Mouse (Mus musculus) E14TG2a.4 (cell line): ENCODE results near the gene Lkaaear1.

Experiments
- H3K27me3 ChIP-seq: 2 replicates; pipeline ENCODE4 v1.6.1; 2014; ENCODE audit warnings: low read length, control low read depth; ENCODE audit not compliant: insufficient read depth
- H3K36me3 ChIP-seq: 2 replicates; pipeline ENCODE4 v1.6.1; 2014; ENCODE audit warnings: low read length, control low read depth; ENCODE audit not compliant: insufficient read depth
- H3K4me1 ChIP-seq: replicated peaks from 2 replicates; pipeline ENCODE4 v1.6.1; 2014; ENCODE audit warnings: low read depth, low read length, control low read depth
- H3K4me3 ChIP-seq: replicated peaks from 2 replicates; pipeline ENCODE4 v1.5.1; 2014; ENCODE audit warnings: mild to moderate bottlenecking, low read length
- H3K9me3 ChIP-seq: 2 replicates; pipeline ENCODE4 v1.6.1; 2014; ENCODE audit warnings: low read length, control low read depth
- CTCF ChIP-seq: conservative IDR thresholded peaks from 2 replicates; pipeline ENCODE4 v1.5.1; 2014; ENCODE audit warnings: low read length
- NANOG ChIP-seq: IDR thresholded peaks from 2 replicates; pipeline ENCODE4 v1.6.1; 2014; ENCODE audit warnings: borderline replicate concordance, low read length, mixed read lengths
- POU5F1 ChIP-seq: IDR thresholded peaks from 2 replicates; pipeline ENCODE4 v1.6.1; 2014; ENCODE audit warnings: low read length, borderline replicate concordance

Lkaaear1 gene

GRCm38 (mm10) chr2:181678780-181679179 is 19.5 kb downstream of the Lkaaear1 start:
- Histone ChIP-seq H3K27me3 (peaks cover 45% of the 10 kb centered on the region), H3K4me1 (peaks cover 66% of the 10 kb centered on the region), H3K36me3 (no peaks in the 10 kb centered on the region), H3K4me3 (no peak overlapping the region), H3K9me3 (no peaks in the 10 kb centered on the region)
- TF ChIP-seq CTCF (peak; percentile 86), NANOG (no peak)

- TF ChIP-seq POU5F1 = no peak
- TF ChIP-seq CTCF = no peak
- no peak for TF ChIP-seq NANOG
- Histone ChIP-seq H3K36me3 (no peaks in the 10 kb centered on the region), H3K4me1 (peaks cover 74% of the 10 kb centered on the region), H3K4me3 (no peak overlapping the region), H3K9me3 (no peaks in the 10 kb centered on the region), H3K27me3 (peaks cover 47% of the 10 kb centered on the region)
Observed at GRCm38 (mm10) chr2:181677755-181678098, 20.5 kb downstream of the Lkaaear1 start.

- Histone ChIP-seq H3K4me3 (peak overlapping the region; percentile 30), H3K27me3 (peaks cover 47% of the 10 kb centered on the region), H3K36me3 (no peaks in the 10 kb centered on the region), H3K9me3 (no peaks in the 10 kb centered on the region), H3K4me1 (peaks cover 74% of the 10 kb centered on the region)
- no peak for TF ChIP-seq NANOG
- no peak for TF ChIP-seq POU5F1
- TF ChIP-seq CTCF = no peak; the same call in 1 of the 2 replicates
Observed at GRCm38 (mm10) chr2:181677096-181677754, 21.0 kb downstream of the Lkaaear1 start.

GRCm38 (mm10) chr2:181676424-181676823 is 21.8 kb downstream of the Lkaaear1 start:
- peaks cover 81% of the 10 kb centered on the region for H3K4me1 ChIP-seq
- TF ChIP-seq CTCF = no peak
- no peak for TF ChIP-seq POU5F1
- no peak for TF ChIP-seq NANOG
- H3K4me3 ChIP-seq = no peak overlapping the region; the same call in 1 of the 2 replicates
- no peaks in the 10 kb centered on the region for H3K36me3 ChIP-seq
- no peaks in the 10 kb centered on the region for H3K9me3 ChIP-seq
- peaks cover 47% of the 10 kb centered on the region for H3K27me3 ChIP-seq

GRCm38 (mm10) chr2:181675454-181675853 is 22.8 kb downstream of the Lkaaear1 start:
- Histone ChIP-seq H3K27me3 (peaks cover 47% of the 10 kb centered on the region), H3K36me3 (no peaks in the 10 kb centered on the region), H3K4me1 (peaks cover 74% of the 10 kb centered on the region), H3K9me3 (no peaks in the 10 kb centered on the region), H3K4me3 (peak overlapping the region; percentile 41; the same call in 1 of the 2 replicates)
- TF ChIP-seq CTCF (no peak), POU5F1 (no peak), NANOG (no peak)

GRCm38 (mm10) chr2:181674934-181675333 is 23.3 kb downstream of the Lkaaear1 start:
- TF ChIP-seq NANOG (no peak), POU5F1 (no peak), CTCF (no peak)
- no peaks in the 10 kb centered on the region for H3K9me3 ChIP-seq
- no peaks in the 10 kb centered on the region for H3K36me3 ChIP-seq
- H3K4me3 ChIP-seq = no peak overlapping the region
- H3K27me3 ChIP-seq = peaks cover 50% of the 10 kb centered on the region
- peaks cover 78% of the 10 kb centered on the region for H3K4me1 ChIP-seq

- TF ChIP-seq NANOG = no peak
- no peak for TF ChIP-seq POU5F1
- no peak for TF ChIP-seq CTCF
- no peaks in the 10 kb centered on the region for H3K9me3 ChIP-seq
- H3K4me1 ChIP-seq = peaks cover 70% of the 10 kb centered on the region
- H3K36me3 ChIP-seq = no peaks in the 10 kb centered on the region
- H3K4me3 ChIP-seq = no peak overlapping the region
- H3K27me3 ChIP-seq = peaks cover 63% of the 10 kb centered on the region
Observed at GRCm38 (mm10) chr2:181673501-181673900, 24.7 kb downstream of the Lkaaear1 start.

- H3K4me3 ChIP-seq = no peak overlapping the region
- H3K27me3 ChIP-seq = peaks cover 72% of the 10 kb centered on the region
- no peak for TF ChIP-seq POU5F1
- TF ChIP-seq NANOG = no peak
- TF ChIP-seq CTCF = no peak
- no peaks in the 10 kb centered on the region for H3K9me3 ChIP-seq
- no peaks in the 10 kb centered on the region for H3K36me3 ChIP-seq
- peaks cover 67% of the 10 kb centered on the region for H3K4me1 ChIP-seq
Observed at GRCm38 (mm10) chr2:181671984-181672383, 26.3 kb downstream of the Lkaaear1 start.

- no peaks in the 10 kb centered on the region for H3K9me3 ChIP-seq
- H3K4me1 ChIP-seq = peaks cover 61% of the 10 kb centered on the region
- peak within 1 kb of the TSS; percentile 78 for H3K4me3 ChIP-seq
- TF ChIP-seq POU5F1 (no peak), NANOG (no peak), CTCF (no peak)
- no peaks in the 10 kb centered on the region for H3K36me3 ChIP-seq
- H3K27me3 ChIP-seq = peaks cover 72% of the 10 kb centered on the region
Observed at GRCm38 (mm10) chr2:181671326-181671725, 26.9 kb downstream of the Lkaaear1 start, which contains the start of gene Sox18. Gene Sox18, minus strand, starts transcription at chr2:181671640.
